Mouse (Mus musculus) heart, adult 2 months (tissue): Measurements from ENCODE around the gene Uqcc1.

ENCODE experiments used
- CTCF ChIP-seq: fragments of 200-600 bp; IDR thresholded peaks from 2 replicates; pipeline ENCODE4 v1.8.1; 2022; ENCODE audit warnings: antibody characterized with exemption, mild to moderate bottlenecking, moderate library complexity
- POLR2A ChIP-seq: fragments of 200-500 bp; IDR thresholded peaks from 2 replicates; pipeline ENCODE4 v1.6.1; 2011; ENCODE audit warnings: mild to moderate bottlenecking, low read depth, low read length, control low read depth; ENCODE audit not compliant: insufficient read depth

GRCm38 (mm10) chr2:155941697-155942442 lies 11.8 kb upstream of the Uqcc1 start:
- TF ChIP-seq POLR2A (no peak), CTCF (no peak)
